Mouse (Mus musculus) heart, postnatal 36 days (tissue): ENCODE results near the gene Amacr. TPM values are rescaled to one million over a fixed set of nuclear protein-coding genes. Genes with fewer than 3 reads are reported as not detected.
A peak's percentile ranks its signal among the peaks of the same experiment; 100 is the strongest.
"Not testable (repeated sequence)": the region's sequence is repeated elsewhere in the genome, so short reads cannot be mapped to it uniquely, and the experiment has no call there.

ENCODE experiments used
- DNase-seq, 2 experiments: peaks; one replicate each; pipeline ENCODE4 v3.0.0; 2021 to 2022
- intact Hi-C: fragments of 180-260 bp; cut with DNase I; formaldehyde crosslinking; loops from one replicate; pipeline ENCODE4 v1.15.1; 2025
- total RNA-seq, 2 experiments: library from RNA; stranded (reverse); gene quantifications; 2 replicates each; pipeline ENCODE4 v1.2.3; 2021

Amacr gene
- total RNA-seq, 2 experiments from 2014 or later: 27.9 to 29.4 TPM

DNA sequence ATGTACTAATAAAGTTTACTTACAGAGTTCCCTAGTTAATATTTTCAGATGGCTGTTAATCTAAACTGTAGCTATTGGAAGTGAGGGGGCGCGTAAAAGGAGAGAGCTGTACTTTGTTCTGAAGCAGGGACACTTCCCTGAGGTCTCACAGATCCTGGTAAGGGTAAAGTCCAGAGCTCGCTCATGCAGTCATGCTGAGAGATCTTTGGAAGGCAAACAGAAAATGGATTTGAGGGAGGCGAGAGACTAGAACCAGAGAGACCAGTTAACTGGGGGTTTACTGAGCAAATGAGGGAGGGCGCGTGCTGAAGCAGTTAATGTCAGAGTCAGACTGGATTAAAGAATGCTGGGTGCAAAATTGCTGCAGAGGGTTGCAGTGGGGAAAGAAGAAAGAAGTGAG lies 4.2 kb downstream of the Amacr start:
- intact Hi-C loops: no loop called here
- DNase-seq: no peak

DNA sequence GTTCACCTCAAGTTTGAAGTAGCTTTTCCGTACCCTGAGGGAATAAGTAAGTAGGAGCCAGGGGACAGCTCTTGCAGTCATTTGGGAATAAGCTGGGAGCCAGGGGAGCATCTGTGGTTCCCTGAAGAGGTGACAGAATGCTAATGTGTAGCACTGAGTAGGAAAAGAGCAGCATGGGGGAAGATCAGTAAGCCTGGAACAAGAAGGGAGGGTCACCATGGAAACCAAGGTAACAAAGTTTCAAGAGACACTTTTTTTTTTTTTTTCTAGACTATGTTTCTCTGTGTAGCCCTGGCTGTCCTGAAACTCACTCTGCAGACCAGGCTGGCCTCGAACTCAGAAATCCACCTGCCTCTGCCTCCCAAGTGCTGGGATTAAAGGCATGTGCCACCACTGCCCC lies 4.9 kb downstream of the Amacr start:
- DNase-seq, intact Hi-C loops: not testable (repeated sequence)

DNA sequence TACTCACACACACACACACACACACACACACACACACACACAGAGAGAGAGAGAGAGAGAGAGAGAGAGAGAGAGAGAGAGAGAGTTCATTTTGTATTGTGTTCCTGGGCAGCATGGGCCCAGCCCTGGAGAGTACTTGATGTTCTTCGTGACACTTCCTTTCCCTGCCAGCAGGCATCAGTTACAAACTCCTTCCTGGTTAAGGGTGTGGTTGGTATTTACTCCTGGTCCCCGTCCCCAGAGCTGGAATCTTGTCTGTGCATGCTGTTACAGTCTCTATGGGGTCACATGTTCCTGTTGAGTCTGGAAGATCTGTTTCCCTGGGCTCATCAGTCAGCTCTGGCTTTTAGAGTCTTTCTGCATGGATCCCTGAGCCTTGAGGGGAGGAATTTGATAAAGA lies 8.9 kb downstream of the Amacr start:
- intact Hi-C loops: no loop called here
- no peak for DNase-seq

DNA sequence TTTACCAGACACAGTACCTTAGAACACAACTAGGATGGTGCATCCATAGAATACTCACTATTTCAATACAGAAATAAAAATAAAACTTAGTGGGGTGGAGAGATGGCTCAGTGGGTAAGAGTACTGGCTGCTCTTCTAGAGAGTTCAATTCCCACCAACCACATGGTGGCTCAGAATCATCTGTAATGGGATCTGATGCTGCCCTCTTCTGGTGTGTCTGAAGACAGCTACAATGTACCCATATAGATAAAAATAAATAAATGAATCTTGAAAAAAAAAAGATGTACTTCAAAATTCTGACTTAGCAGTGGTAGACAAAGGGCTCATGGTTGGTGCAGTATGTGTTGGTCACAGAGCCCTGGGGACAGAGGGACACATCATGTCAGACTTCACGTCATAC lies 10.0 kb downstream of the Amacr start:
- intact Hi-C loops: no loop called here
- no peak for DNase-seq

DNA sequence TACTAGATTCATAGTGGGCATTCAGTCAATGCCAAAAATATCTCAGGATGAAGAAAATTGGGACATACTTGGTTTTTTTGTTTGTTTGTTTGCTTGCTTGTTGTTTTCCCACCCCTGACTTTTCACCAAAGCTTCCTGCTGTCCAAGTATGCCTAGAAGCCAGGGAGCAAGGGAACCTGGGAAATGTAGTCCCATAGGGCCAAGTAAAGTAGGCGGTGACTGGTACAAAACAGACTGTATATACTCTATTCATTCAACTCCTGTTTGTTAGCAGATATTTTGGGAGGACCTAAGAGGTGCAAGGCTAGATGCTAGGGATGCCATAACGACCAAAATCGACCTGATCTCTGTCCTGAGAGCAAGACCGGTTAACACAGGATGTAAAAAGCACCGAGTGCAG lies 18.3 kb downstream of the Amacr start:
- intact Hi-C loops: no loop called here
- no peak for DNase-seq

DNA sequence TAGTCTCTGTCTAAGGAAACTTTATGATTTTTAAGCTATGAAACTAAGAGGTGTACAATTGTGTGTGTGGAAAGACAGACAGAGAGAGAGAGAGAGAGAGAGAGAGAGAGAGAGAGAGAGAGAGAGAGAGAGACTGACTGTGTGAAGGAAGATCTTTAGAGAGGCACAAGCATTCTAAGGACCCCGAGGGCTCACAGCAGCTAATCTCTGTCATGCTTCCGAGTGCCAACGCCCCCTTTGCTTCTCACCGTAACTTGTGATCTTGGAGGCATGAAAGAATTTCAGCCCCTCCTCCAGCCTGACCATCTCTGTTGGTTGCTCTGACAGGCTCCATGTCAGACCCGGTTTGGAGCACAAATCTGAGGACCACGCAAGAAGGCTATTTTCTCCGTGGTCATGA lies 18.9 kb downstream of the Amacr start, which contains the start of gene Slc45a2:
TSS of gene Slc45a2 (plus strand) at position 301 of the 400 bp plus-strand sequence.
- DNase-seq: no peak
- intact Hi-C loops: no loop called here

DNA sequence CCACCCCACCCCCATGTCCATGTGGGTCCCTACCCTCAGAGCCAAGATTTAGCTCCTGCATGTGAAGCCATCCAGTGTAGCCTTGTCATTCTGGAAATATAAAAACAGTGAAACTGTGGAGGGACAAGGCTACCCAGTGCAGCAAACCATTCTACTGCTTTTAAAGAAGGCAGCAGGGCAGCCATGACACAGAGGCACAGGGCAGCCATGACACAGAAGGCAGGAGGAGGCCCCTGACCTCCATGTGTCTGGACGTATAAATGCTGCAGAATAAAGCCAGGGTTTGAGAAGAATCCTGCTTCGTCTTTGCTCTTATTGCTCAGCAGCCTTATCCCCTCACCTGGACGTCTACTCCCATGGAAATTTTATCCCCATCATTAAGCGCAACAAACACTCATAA lies 22.2 kb downstream of the Amacr start:
- intact Hi-C loops: no loop called here
- no peak for DNase-seq

DNA sequence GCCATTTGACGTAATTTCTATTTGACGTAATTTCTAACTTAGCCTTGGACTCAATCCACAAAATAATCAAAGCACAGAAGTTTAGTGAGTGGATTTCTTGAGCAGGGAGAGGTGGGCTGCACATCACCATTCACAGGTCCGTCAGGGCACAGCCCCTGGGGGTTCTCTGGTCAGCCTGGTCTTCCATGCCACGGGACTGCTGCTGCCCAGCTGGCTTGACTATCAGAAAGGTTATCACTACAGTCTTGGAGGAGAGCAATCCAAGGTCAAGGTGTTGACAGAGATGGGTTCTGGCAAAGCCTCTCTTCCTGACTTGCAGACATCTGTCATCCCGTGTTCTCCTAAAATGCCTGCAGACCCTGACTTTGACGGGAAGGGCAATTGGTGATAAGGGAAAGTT lies 23.1 kb downstream of the Amacr start:
- DNase-seq: no peak
- intact Hi-C loops: no loop called here

DNA sequence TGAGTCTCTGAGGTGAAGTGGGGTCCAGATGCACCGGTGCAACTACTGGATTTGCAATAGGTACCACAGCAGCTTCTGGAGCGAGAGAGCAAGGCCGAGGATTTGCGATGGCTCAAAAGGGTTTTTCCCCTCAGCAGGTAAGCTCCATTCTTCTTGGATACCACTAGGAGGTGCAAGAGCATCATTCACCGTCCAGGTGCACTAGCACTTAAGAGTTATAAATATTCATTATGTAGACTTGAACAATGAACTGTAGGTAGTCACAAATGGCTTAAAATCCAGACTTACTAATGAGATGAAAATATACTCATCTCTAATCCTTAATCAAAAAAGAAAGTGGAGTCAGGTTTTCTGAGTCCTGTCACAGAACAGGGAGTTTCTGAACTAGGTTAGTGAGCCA lies 27.2 kb downstream of the Amacr start:
- no peak for DNase-seq
- intact Hi-C loops: no loop called here

DNA sequence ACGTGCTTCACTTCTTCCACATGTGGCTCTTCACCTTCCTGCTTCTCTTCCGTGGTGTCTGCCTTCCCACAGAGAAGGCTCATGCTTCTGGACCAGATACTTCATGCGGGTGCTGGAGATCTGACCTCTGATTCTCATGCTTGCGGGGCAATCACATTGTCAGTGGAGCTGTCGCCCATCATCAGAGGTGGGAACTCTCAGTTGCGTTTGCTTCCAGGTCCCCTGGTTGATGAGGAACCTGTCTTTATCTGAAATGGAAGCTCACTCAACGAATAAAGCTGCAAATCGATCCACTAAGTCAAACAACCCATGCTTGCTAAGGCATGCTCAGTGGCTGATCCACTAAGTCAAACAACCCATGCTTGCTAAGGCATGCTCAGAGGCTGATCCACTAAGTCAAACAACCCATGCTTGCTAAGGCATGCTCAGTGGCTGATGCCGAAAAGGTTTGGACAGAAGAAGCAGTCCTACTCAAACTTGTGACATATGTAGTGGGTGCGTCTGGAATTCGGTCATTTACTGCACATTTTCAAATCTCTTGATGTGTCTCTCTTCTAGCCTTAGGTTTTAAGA lies 29.5 kb downstream of the Amacr start:
- DNase-seq: no peak
- intact Hi-C loops: no loop called here

DNA sequence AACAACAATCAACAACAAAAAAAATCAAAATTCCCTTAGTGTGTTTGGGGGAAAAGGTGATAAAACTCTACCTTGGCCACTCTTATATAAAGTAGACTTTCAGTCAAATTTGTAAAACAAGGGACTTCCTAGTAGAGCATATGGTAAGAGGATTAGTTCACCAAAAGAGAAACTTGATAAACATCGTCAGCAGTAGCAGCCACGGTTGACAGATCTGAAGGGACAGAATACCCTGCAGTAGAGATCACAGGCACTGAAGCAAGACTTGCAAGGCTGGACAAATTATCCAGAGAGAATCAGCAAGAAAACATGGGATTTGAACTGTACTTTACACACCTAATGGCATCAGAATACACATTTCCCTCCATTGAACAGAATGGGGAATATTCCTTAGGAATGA lies 33.4 kb downstream of the Amacr start:
- DNase-seq: no peak
- intact Hi-C loops: no loop called here

DNA sequence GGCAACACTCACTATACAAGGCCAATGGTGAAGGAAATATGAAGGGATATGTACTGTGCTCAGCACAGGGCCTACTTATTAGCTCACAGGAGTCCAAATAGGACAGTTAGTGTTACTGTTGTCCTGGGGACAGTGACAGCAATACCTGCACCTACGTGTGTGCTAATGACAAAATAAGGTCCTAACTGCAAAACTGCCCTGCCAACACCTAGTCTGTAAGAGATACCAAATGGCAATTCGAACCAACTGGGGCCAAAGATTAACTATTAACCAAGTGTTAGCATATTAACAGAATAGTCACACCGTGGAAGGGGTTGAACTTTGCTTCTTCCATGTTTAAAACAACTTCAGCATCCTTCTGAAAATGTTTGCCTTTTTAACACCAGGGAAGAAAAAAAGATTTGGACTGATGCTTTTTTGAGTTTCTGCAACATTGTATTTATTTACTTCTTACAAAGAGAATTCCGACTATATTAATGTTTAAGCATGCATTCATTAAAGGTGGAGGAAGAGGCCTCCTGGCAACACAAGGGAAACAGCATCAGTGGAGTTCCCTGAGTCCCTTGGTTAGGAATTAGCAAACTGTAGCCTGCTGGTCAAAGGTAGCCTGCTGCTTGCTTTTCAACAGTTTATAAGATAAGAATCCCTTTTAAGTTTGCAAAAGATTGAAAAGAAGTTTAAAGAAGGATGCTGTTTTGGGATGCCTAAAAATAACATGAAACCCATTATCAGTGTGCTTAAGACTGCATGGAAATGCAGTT lies 45.4 kb downstream of the Amacr start:
- no peak for DNase-seq
- intact Hi-C loops: no loop called here

DNA sequence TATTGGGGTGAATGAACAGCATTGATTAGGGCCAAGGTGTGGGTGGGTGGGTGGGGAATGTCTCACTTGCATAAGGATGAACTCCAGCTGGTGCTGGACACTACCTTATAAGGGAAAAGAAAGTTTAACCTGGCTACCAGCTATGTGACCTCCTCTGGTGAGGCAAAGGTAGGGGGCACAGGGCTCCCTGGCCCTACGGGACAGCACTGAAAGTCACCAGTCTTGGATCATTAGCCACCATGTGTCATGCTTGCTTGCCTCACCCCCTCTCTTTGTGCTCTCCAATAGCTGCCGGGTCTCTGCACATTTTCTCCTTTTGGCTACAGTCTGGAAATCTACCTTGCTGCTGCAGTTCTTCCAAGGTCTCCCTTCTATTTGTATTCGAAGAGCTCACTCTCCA lies 48.6 kb downstream of the Amacr start:
- DNase-seq: no peak
- intact Hi-C loops: no loop called here

DNA sequence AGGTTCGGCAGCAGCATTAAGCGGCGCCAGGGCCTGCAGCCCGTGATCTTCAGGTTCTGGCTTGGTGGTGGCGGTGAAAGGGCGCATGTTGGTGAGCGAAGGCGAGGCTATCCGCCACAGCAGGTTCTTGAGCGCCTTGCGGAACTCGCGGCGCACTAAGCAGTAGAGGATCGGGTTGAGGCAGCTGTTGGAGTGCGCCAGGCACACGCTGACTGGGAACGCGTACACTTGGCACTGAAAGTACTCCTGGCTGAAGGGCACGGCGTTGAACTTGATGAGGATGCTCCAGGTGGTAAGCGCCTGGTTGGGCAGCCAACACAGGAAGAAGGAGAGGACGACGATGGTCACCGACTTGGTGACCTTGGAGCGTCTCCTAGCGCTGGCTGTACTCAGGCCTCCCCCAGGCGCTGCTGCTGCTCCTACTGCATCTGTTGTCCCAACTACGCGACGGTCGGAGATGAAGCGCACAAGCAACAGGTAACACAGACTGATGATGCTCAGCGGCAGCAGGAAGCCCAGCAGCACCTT lies 54.5 kb downstream of the Amacr start:
- DNase-seq: no peak

DNA sequence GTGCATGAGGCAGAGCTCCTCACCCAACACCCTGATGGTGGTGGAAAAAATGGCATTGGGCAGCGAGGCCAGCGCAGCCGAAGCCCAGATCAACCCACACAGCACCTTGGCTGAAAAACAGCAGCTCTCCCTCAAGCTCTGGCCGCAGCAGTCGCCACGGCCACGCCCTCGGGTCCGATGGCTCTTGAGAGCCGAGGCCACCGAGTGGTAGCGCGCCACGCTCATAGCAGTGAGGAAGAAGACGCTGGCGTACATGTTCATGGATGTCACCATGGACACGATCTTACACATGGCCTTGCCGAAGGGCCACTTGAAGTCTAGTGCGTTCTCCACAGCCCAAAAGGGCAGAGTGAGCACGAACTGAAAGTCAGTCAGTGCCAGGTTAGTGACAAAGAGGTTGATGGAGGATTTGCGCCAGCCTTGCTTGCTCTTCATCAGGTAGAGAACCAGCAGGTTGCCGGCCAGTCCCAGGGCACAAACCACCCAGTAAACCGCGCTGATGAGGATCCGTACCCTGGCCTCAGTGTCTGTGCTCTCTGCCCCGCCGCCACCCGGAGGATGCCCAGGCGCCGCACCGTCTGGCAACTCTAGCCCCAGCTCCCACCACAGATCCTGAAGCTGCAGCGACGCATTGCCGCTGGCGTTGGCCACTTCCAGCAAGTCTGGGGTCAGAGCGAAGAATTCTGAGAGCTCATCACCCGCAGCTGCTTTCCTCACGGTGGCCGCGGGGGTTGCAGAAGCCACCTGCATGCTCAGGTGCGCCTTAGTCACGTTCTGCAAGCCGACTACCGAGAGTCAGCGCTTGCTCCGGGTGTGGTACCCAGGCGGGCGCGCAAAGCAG lies 55.2 kb downstream of the Amacr start:
- peak in 1 of 2 experiments; percentile 6 for DNase-seq
- intact Hi-C loops: no loop called here

More for the DNA sequence above, 54.5 kb downstream of the Amacr start:
- intact Hi-C loops: no loop called here

DNA sequence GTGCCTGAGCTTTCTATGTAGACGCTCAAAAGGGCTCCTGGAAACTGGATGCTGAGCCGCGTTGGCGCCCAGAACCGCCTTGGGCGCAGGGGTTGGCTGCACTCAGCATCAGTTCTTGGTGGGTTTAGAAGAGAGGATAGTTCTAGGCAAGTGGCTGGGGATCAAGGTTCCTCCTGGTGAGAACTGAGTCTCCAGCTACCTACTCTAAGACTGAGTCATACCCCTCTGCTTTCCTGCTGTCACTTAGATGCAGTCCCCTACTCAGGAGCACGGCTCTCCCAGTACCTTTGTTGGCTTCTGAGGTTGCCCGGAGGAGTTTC lies 55.8 kb downstream of the Amacr start:
- intact Hi-C loops: no loop called here
- DNase-seq: no peak

DNA sequence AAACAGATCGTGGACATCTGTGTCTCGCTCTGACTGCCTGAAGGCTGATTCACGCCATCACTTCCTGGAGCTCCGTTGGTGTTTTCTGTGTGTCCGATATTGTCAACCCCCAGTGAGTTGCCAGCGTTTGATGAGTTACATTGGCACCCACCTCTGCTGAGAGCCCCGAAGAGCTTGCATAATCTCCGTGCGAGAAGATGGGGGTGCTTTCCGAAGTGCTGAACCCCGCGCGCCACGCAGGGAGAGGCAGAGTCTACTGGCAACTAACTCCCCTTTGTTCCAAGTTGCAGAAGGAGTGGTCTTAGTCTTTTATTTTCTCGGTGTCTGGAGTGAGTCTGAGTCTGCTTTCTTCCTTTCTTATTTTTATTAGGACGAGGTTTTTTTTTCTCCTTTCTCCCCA lies 56.2 kb downstream of the Amacr start, which contains the start of gene Rxfp3:
TSS of gene Rxfp3 (minus strand) at position 281 of the 400 bp plus-strand sequence.
- DNase-seq: peak in 1 of 2 experiments; percentile 2
- intact Hi-C loops: loop anchor here (1.0 to 2.0 kb wide), 3 partner anchors 117 to 343 kb away; no protein-coding TSS in a partner anchor

DNA sequence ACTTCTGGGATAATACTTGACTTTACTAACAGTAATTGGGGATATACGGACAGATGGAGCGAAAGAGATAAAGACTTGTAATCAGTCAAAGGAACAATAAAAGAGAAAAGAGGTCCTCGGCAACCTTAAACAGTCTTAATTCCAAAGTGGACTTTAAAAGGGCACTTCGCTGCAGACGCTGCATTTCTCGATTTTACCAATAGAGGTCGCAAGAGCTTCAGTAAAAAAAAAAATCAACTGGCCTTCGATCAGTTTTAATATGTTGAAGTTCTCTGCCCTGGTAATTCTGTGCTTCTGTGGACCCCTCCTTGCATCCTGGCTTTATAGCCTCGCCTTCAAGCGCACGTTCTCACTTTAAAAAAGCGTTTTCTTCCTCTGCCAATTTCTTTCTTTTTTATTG lies 56.9 kb downstream of the Amacr start:
- DNase-seq: peak; percentile 62 to 63
- intact Hi-C loops: loop anchor here (1.0 to 2.0 kb wide), 3 partner anchors 118 to 342 kb away; no protein-coding TSS in a partner anchor

DNA sequence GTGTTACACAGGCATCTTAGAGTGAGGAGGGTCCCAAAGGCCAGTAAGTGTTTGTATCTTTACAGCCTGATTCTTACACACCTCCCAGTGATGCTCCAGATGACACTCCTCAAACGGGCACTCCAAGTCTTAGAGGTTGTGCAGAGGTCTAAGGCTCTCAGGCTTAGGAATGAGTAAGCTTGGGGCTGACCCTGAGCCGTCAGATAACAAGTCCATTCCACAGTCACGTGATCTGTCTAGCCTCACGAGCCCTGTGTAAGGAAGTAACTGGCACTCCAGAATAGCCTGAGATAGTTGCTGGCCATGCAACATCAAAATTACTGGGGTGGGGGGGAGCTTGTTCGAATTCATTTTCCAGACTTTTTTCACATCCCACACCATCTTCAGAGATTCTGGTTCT lies 58.5 kb downstream of the Amacr start:
- no peak for DNase-seq
- intact Hi-C loops: no loop called here

DNA sequence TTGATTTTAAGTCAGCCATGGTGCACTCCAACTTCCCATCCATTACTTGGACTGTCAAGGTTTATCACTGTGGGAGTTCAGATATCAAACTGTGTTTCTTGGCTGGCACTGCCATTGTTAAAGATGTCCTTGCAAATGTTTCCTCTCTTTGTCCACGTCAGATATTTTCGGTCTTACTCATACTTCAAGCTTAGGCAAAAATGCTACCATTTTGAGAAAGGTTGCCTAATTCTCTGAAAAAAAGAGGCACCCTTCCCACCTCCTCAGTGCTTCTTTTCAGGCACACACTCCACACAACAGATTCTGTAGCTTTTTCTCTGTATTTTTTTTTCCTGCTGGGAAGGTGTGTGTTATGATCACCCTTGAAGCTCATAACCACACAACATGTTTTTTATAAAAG lies 59.7 kb downstream of the Amacr start:
- no peak for DNase-seq
- intact Hi-C loops: no loop called here

DNA sequence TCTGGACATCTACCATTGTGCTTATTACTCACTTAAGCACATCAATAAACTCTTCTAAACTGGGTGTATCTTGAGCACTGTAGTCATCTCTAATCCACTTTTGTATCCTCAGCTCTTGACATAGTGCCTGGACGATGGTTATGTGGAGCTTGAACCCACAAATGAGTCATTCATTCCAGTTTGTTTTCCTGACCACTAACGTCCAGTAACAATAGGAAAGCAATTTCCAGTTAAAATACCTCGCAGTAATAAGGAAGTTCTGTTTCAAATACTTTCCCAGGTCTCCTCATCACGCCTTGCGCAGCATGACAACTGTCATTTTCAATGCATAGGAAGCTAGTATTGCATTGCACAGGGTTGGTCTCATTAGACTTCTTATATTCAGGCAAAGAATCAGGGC lies 61.3 kb downstream of the Amacr start:
- DNase-seq: no peak
- intact Hi-C loops: no loop called here
